ENCODE assay signal across 18 mouse cellular contexts in genomic region chr5:30923119-30923518, GRCm38 (mm10). TPM values are rescaled to one million over a fixed set of nuclear protein-coding genes. Genes with fewer than 3 reads are reported as not detected.
DNase-seq lines count a peak whose midpoint lies in the region; ATAC-seq and TF ChIP-seq lines count a peak whose summit lies in the region.
"Had no signal": no experiment of that assay in that cellular context is flagged by ENCODE, and none has a peak within 500 bp of the region (broad histone marks: within the 10 kb centered on the region; RNA-seq: fewer than 3 reads in every experiment).

No protein-coding gene starts in this region.

- intact Hi-C loops in heart, postnatal 10 days (cut with DNase I) = no loop called here

- peak overlapping the region; percentile 67; the same call in 1 of the 2 replicates for H3K4me3 ChIP-seq in heart, embryonic 10.5 days
- H3K4me3 ChIP-seq in kidney, adult 2 months (ENCODE audit: insufficient read depth, low read depth, low read length) = peak overlapping the region; percentile 96
- H3K4me3 ChIP-seq in CH12.LX (replicated peaks in 1 of 3; ENCODE audit: low read depth in 2 of 3, low read length in 2 of 3, poor library complexity in 1 of 3) = no peak overlapping the region
- H3K4me3 ChIP-seq in liver, embryonic 14.5 days (ENCODE audit: insufficient read depth in 1 of 2, low read depth in 2 of 2, low read length in 2 of 2) = no peak overlapping the region
- H3K4me3 ChIP-seq: hindbrain, embryonic 12.5 days had no signal

- in situ Hi-C loops in CH12.LX (cut with MboI; ENCODE audit: low pct_ligation_motif_present, low pct_unique_long_range_greater_than_20kb, low sequenced_read_pairs) = loop anchor here (5.0 kb wide), 1 partner anchor 121 kb away; no protein-coding TSS in a partner anchor

- TF ChIP-seq POLR2A in kidney, adult 2 months (IDR thresholded peaks at IDR 0.05; ENCODE audit: low read depth, low read length) = no peak
- no peak for TF ChIP-seq POLR2A in CH12.LX (IDR thresholded peaks at IDR 0.05; ENCODE audit: low read depth, low read length)

- no peak for DNase-seq in heart, embryonic 10.5 days (ENCODE audit: low spot score)
- DNase-seq in heart, postnatal 10 days = no peak
- DNase-seq in kidney, adult 2 months = no peak
- DNase-seq in kidney, postnatal 36 days = no peak
- DNase-seq in CH12.LX (ENCODE audit: extremely low read depth) = peak; percentile 38
- no peak for DNase-seq in liver, embryonic 14.5 days (ENCODE audit: low read depth in 3 of 3, low spot score in 3 of 3)
- DNase-seq in embryo, embryonic 10.5 days (ENCODE audit: low spot score) = no peak
- no peak for DNase-seq in thymus, postnatal 36 days
- DNase-seq: adrenal gland, adult 8-10 months; cerebellum, postnatal 36 days; lung, embryonic 14.5 days; midbrain, embryonic 14.5 days; thymus, postnatal 4 days had no signal

- 76% methylated on average over 6 of the region's 6 CpGs for WGBS in heart, embryonic 10.5 days
- WGBS in kidney, adult 2 months = 55% methylated on average over 6 of the region's 6 CpGs
- 54% methylated on average over 6 of the region's 6 CpGs for WGBS in liver, embryonic 14.5 days (ENCODE audit: insufficient replicate concordance)

- peaks cover 43% of the 10 kb centered on the region for H3K4me1 ChIP-seq in heart, embryonic 10.5 days
- peaks cover 12% of the 10 kb centered on the region; the same call in 1 of the 2 replicates for H3K4me1 ChIP-seq in kidney, adult 2 months (ENCODE audit: control insufficient read depth, insufficient read depth, low read length)
- H3K4me1 ChIP-seq in CH12.LX (ENCODE audit: control insufficient read depth in 1 of 2, insufficient read depth in 2 of 2) = peaks cover 8 to 36% of the 10 kb centered on the region in 2 experiments; a peak in 3 of 4 replicates
- H3K4me1 ChIP-seq in liver, embryonic 14.5 days (replicated peaks; ENCODE audit: control insufficient read depth in 2 of 2, insufficient read depth in 2 of 2, low read length in 1 of 2) = peaks cover 16 to 25% of the 10 kb centered on the region in 2 experiments

- no peak overlapping the region for H3K9ac ChIP-seq in CH12.LX (ENCODE audit: insufficient read depth, low read depth)
- H3K9ac ChIP-seq in liver, embryonic 14.5 days (replicated peaks) = peak overlapping the region; percentile 75

- H3K9me3 ChIP-seq in heart, embryonic 10.5 days = no peaks in the 10 kb centered on the region
- H3K9me3 ChIP-seq in CH12.LX (replicated peaks; ENCODE audit: low read length) = no peaks in the 10 kb centered on the region
- no peaks in the 10 kb centered on the region for H3K9me3 ChIP-seq in liver, embryonic 14.5 days (ENCODE audit: control insufficient read depth, low read length)
- H3K9me3 ChIP-seq: embryonic facial prominence, embryonic 10.5 days; hindbrain, embryonic 12.5 days; neural tube, embryonic 15.5 days had no signal

- TF ChIP-seq CTCF in kidney, adult 2 months (conservative IDR thresholded peaks at IDR 0.05; ENCODE audit: insufficient read depth, insufficient read length, low read depth, low read length) = no peak
- no peak for TF ChIP-seq CTCF in CH12.LX (conservative IDR thresholded peaks at IDR 0.05 in 1 of 2, IDR thresholded peaks at IDR 0.05 in 1 of 2; ENCODE audit: low read depth in 2 of 2, low read length in 2 of 2)
- TF ChIP-seq CTCF in liver, embryonic 14.5 days (IDR thresholded peaks at IDR 0.05; ENCODE audit: low read depth) = no peak

- H3K27ac ChIP-seq in heart, embryonic 10.5 days = peak overlapping the region; percentile 88; the same call in 1 of the 2 replicates
- no peak overlapping the region for H3K27ac ChIP-seq in kidney, adult 2 months (ENCODE audit: insufficient read depth, low read depth, low read length)
- H3K27ac ChIP-seq in CH12.LX (ENCODE audit: insufficient read depth, low read depth) = no peak overlapping the region
- H3K27ac ChIP-seq in liver, embryonic 14.5 days = no peak overlapping the region
- H3K27ac ChIP-seq: embryonic facial prominence, embryonic 10.5 days; hindbrain, embryonic 12.5 days; macrophage; neural tube, embryonic 15.5 days had no signal

- TF ChIP-seq EP300 in CH12.LX (IDR thresholded peaks at IDR 0.05; ENCODE audit: low read length) = peak; percentile 35
- no peak for TF ChIP-seq EP300 in liver, embryonic 14.5 days (IDR thresholded peaks at IDR 0.05; ENCODE audit: low read depth)

- H3K4me2 ChIP-seq in CH12.LX (ENCODE audit: insufficient read depth, low read depth, poor library complexity, severe bottlenecking) = no peak overlapping the region
- peak overlapping the region; percentile 90 for H3K4me2 ChIP-seq in liver, embryonic 14.5 days (ENCODE audit: low read depth)
- H3K4me2 ChIP-seq: hindbrain, embryonic 12.5 days had no signal

- H3K79me2 ChIP-seq in CH12.LX (replicated peaks; ENCODE audit: control insufficient read depth, extremely low read depth, insufficient read depth, poor library complexity, severe bottlenecking) = no peaks in the 10 kb centered on the region

- peaks cover 8% of the 10 kb centered on the region; the same call in 1 of the 2 replicates for H3K27me3 ChIP-seq in heart, embryonic 10.5 days (ENCODE audit: insufficient read depth, poor library complexity, severe bottlenecking)
- H3K27me3 ChIP-seq in kidney, adult 2 months (replicated peaks; ENCODE audit: control insufficient read depth, insufficient read depth, low read length) = no peaks in the 10 kb centered on the region
- H3K27me3 ChIP-seq in CH12.LX (replicated peaks) = peaks cover 82% of the 10 kb centered on the region
- H3K27me3 ChIP-seq in liver, embryonic 14.5 days (ENCODE audit: control insufficient read depth, insufficient read depth, low read length) = no peaks in the 10 kb centered on the region
- H3K27me3 ChIP-seq: neural tube, embryonic 15.5 days had no signal

- dilution Hi-C loops in CH12.LX (cut with MboI; ENCODE audit: extremely low pct_ligation_motif_present, extremely low pct_unique_long_range_greater_than_20kb, low sequenced_read_pairs) = no loop called here

- ATAC-seq in liver, embryonic 14.5 days (ENCODE audit: insufficient read depth) = no peak
- ATAC-seq: forebrain, embryonic 16.5 days had no signal

- no peak for TF ChIP-seq RAD21 in CH12.LX (IDR thresholded peaks at IDR 0.05; ENCODE audit: low read depth, low read length)

- H3K36me3 ChIP-seq in heart, embryonic 10.5 days = peaks cover 29% of the 10 kb centered on the region
- H3K36me3 ChIP-seq in kidney, adult 2 months (ENCODE audit: control insufficient read depth, insufficient read depth, low read length) = no peaks in the 10 kb centered on the region
- H3K36me3 ChIP-seq in CH12.LX (replicated peaks in 1 of 2; ENCODE audit: control insufficient read depth in 1 of 2, insufficient read depth in 1 of 2, low read length in 1 of 2) = no peaks in the 10 kb centered on the region
- H3K36me3 ChIP-seq in liver, embryonic 14.5 days (replicated peaks; ENCODE audit: control insufficient read depth, insufficient read depth, low read depth) = no peaks in the 10 kb centered on the region
- H3K36me3 ChIP-seq: hindbrain, embryonic 12.5 days; neural tube, embryonic 15.5 days had no signal

TF ChIP-seq in CH12.LX, 34 proteins besides CTCF, POLR2A, EP300 and RAD21 (continues in another document):
- TF ChIP-seq CHD2 (IDR thresholded peaks at IDR 0.05; ENCODE audit: low read length) = no peak

RNA-seq across cellular contexts. Expression of gene Khk, which starts 1.9 kb away (rescaled TPM):
- 10.5 and 14.5 TPM in 2 replicates for polyA plus RNA-seq in heart, embryonic 10.5 days (2016; fragmentation: Nextera tagmentation; extraction: Ambion mirVana)
- 10 to 100 TPM in 1 of 2 experiments, 1 to 10 TPM in 1; 9.5 to 12.7 TPM for total RNA-seq in heart, postnatal 10 days (2021)
- 1,147 and 1,266 TPM in 2 replicates for polyA plus RNA-seq in kidney, adult 2 months (2012; rRNA removed)
- total RNA-seq in CH12.LX (2012; rRNA removed) (3.7 and 5.7 TPM in 2 replicates), CH12.LX (2014; rRNA removed) (1.9 and 2.5 TPM in 2 replicates)
- polyA plus RNA-seq in CH12.LX (2012; ENCODE audit: insufficient read length, low read depth) = 2.9 and 3.7 TPM in 2 replicates
- polyA plus RNA-seq in liver, embryonic 14.5 days (2012; rRNA removed) = 30.3 and 31.1 TPM in 2 replicates
- 38.8 and 40.8 TPM in 2 replicates for polyA plus RNA-seq in liver, embryonic 14.5 days (2014; fragmentation: Nextera tagmentation; extraction: Ambion mirVana)

RNA-seq across cellular contexts. Expression of gene Emilin1, which starts 9.9 kb away (rescaled TPM):
- polyA plus RNA-seq in heart, embryonic 10.5 days (2016; fragmentation: Nextera tagmentation; extraction: Ambion mirVana) = 166 and 172 TPM in 2 replicates
- 10 to 100 TPM; 68.4 to 76.3 TPM for total RNA-seq in heart, postnatal 10 days (2021)
- polyA plus RNA-seq in kidney, adult 2 months (2012; rRNA removed) = 55.6 and 63.8 TPM in 2 replicates
- total RNA-seq in CH12.LX (2012; rRNA removed) = 0.34 TPM in 2 replicates
- 0.05 and 0.11 TPM in 2 replicates for total RNA-seq in CH12.LX (2014; rRNA removed)
- 0.33 and 0.63 TPM in 2 replicates for polyA plus RNA-seq in CH12.LX (2012; ENCODE audit: insufficient read length, low read depth)
- 18.4 and 22.2 TPM in 2 replicates for polyA plus RNA-seq in liver, embryonic 14.5 days (2012; rRNA removed)
- 21.3 and 23.2 TPM in 2 replicates for polyA plus RNA-seq in liver, embryonic 14.5 days (2014; fragmentation: Nextera tagmentation; extraction: Ambion mirVana)

RNA-seq across cellular contexts. Expression of gene Ost4, which starts 15.5 kb away (rescaled TPM):
- polyA plus RNA-seq in heart, embryonic 10.5 days (2016; fragmentation: Nextera tagmentation; extraction: Ambion mirVana) = 432 and 455 TPM in 2 replicates
- 100 to 1,000 TPM; 162 to 178 TPM for total RNA-seq in heart, postnatal 10 days (2021)
- 377 and 422 TPM in 2 replicates for polyA plus RNA-seq in kidney, adult 2 months (2012; rRNA removed)
- total RNA-seq in CH12.LX (2012; rRNA removed) (181 and 244 TPM in 2 replicates), CH12.LX (2014; rRNA removed) (221 and 263 TPM in 2 replicates)
- 312 and 330 TPM in 2 replicates for polyA plus RNA-seq in CH12.LX (2012; ENCODE audit: insufficient read length, low read depth)
- polyA plus RNA-seq in liver, embryonic 14.5 days (2012; rRNA removed) = 142 and 216 TPM in 2 replicates
- polyA plus RNA-seq in liver, embryonic 14.5 days (2014; fragmentation: Nextera tagmentation; extraction: Ambion mirVana) = 412 and 420 TPM in 2 replicates

RNA-seq across cellular contexts. Expression of gene Cgref1, which starts 22.3 kb away (rescaled TPM):
- polyA plus RNA-seq in heart, embryonic 10.5 days (2016; fragmentation: Nextera tagmentation; extraction: Ambion mirVana) = 5.5 and 6.0 TPM in 2 replicates
- total RNA-seq in heart, postnatal 10 days (2021) = under 1 TPM; 0.60 to 0.64 TPM
- polyA plus RNA-seq in kidney, adult 2 months (2012; rRNA removed) = 387 and 411 TPM in 2 replicates
- total RNA-seq in CH12.LX (2012; rRNA removed) (not detected in 2 replicates), CH12.LX (2014; rRNA removed) (not detected in 2 replicates)
- polyA plus RNA-seq in CH12.LX (2012; ENCODE audit: insufficient read length, low read depth) = not detected in 2 replicates
- 2.9 and 4.2 TPM in 2 replicates for polyA plus RNA-seq in liver, embryonic 14.5 days (2012; rRNA removed)
- polyA plus RNA-seq in liver, embryonic 14.5 days (2014; fragmentation: Nextera tagmentation; extraction: Ambion mirVana) = 5.1 and 5.4 TPM in 2 replicates
- polyA plus RNA-seq: macrophage had no signal

RNA-seq across cellular contexts. Expression of gene Agbl5, which starts 34.6 kb away (rescaled TPM):
- polyA plus RNA-seq in heart, embryonic 10.5 days (2016; fragmentation: Nextera tagmentation; extraction: Ambion mirVana) = 12.3 and 17.4 TPM in 2 replicates
- 1 to 10 TPM; 9.4 to 9.7 TPM for total RNA-seq in heart, postnatal 10 days (2021)
- polyA plus RNA-seq in kidney, adult 2 months (2012; rRNA removed) = 22.6 and 24.1 TPM in 2 replicates
- total RNA-seq in CH12.LX (2012; rRNA removed) = 8.0 and 9.3 TPM in 2 replicates
- total RNA-seq in CH12.LX (2014; rRNA removed) = 3.5 and 4.1 TPM in 2 replicates
- 8.4 and 11.6 TPM in 2 replicates for polyA plus RNA-seq in CH12.LX (2012; ENCODE audit: insufficient read length, low read depth)
- 5.0 and 6.0 TPM in 2 replicates for polyA plus RNA-seq in liver, embryonic 14.5 days (2012; rRNA removed)
- polyA plus RNA-seq in liver, embryonic 14.5 days (2014; fragmentation: Nextera tagmentation; extraction: Ambion mirVana) = 4.8 and 5.1 TPM in 2 replicates

Comparison
In these comparisons a context has a peak if more than half of its experiments do, and no peak if none do; other contexts are left out.
1. H3K4me3 ChIP-seq: peak in heart, embryonic 10.5 days (single experiment) and kidney, adult 2 months (single experiment); none in CH12.LX (0 of 3) and liver, embryonic 14.5 days (0 of 2).
2. RNA of gene Khk, which starts 1.9 kb away (polyA plus RNA-seq): 1,147 to 1,266 TPM in kidney, adult 2 months; 30.3 to 40.8 TPM in liver, embryonic 14.5 days, 10.5 to 14.5 TPM in heart, embryonic 10.5 days and 2.9 to 3.7 TPM in CH12.LX; every median in the first group is over 10 times any median in the second.
3. RNA of gene Emilin1, which starts 9.9 kb away (polyA plus RNA-seq): 166 to 172 TPM in heart, embryonic 10.5 days, 55.6 to 63.8 TPM in kidney, adult 2 months and 18.4 to 23.2 TPM in liver, embryonic 14.5 days; 0.33 to 0.63 TPM in CH12.LX; every median in the first group is over 10 times any median in the second.